Mouse (Mus musculus): ENCODE data around the gene Cd5.

- TF ChIP-seq CTCF (IDR thresholded peaks at IDR 0.05; ENCODE audit: low read depth, low read length): no peak
- TF ChIP-seq POLR2A (IDR thresholded peaks at IDR 0.05; ENCODE audit: extremely low read depth, insufficient read depth, low read length): no peak
Observed at GRCm38 (mm10) chr19:10714168-10714567, 24.6 kb downstream of the Cd5 start.
